Comparison of ENCODE assay signal across 8 mouse cellular contexts in the genomic region with DNA sequence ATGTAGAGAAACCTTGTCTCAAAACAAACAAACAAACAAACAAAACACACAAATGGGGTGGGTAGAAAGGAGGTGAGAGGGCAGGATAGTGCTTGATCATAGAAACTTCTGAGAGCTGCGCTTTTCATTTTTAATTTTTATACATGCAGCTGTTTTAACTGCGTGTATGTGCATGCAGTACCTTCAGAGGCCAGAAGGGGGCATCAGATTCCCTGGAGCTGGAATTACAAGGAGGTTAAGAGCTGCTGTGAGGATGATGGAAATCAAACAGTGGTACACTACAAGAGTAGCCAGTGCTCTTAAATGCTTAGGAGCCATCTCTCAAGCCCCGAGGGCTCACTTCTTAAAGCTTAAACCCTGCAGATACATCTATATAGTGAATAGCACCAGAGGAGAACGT.
A peak's percentile ranks its signal among the peaks of the same experiment; 100 is the strongest.
DNase-seq lines count a peak whose midpoint lies in the region; ATAC-seq lines count a peak whose summit lies in the region.

No protein-coding gene starts in this region.

- ATAC-seq in neural tube, embryonic 15.5 days (ENCODE audit: low FRiP score): no peak
- ATAC-seq in midbrain, embryonic 14.5 days (ENCODE audit: low FRiP score, low TSS enrichment): no peak
- no peak for ATAC-seq in frontal cortex, adult (ENCODE audit: low TSS enrichment)

- WGBS in neural tube, embryonic 15.5 days: 75% methylated on average over 4 of the region's 4 CpGs
- 88% methylated on average over 4 of the region's 4 CpGs for WGBS in midbrain, embryonic 14.5 days

- no peak overlapping the region for H3K9ac ChIP-seq in neural tube, embryonic 15.5 days (replicated peaks)
- H3K9ac ChIP-seq in midbrain, embryonic 14.5 days (replicated peaks; ENCODE audit: low read length): no peak overlapping the region

- DNase-seq in embryo, embryonic 10.5 days (ENCODE audit: low spot score): peak; percentile 39
- no peak for DNase-seq in embryo, embryonic 10 days (ENCODE audit: low spot score)
- peak; percentile 51 for DNase-seq in neural tube, embryonic 10.5 days (ENCODE audit: extremely low spot score, low spot score)
- DNase-seq in kidney, postnatal 10 days: peak; percentile 65
- peak; percentile 54 for DNase-seq in thymus, postnatal 25 days
- DNase-seq in midbrain, embryonic 14.5 days: no peak

- H3K36me3 ChIP-seq in neural tube, embryonic 15.5 days: 0 out of 2 replicates have a peak, but pooled peaks cover 3% of the 10 kb centered on the region
- peaks cover 6% of the 10 kb centered on the region for H3K36me3 ChIP-seq in midbrain, embryonic 14.5 days (ENCODE audit: control insufficient read depth, insufficient read depth, low read length)

- no peak overlapping the region for H3K4me3 ChIP-seq in neural tube, embryonic 15.5 days (replicated peaks)
- no peak overlapping the region for H3K4me3 ChIP-seq in midbrain, embryonic 14.5 days (replicated peaks; ENCODE audit: low read depth, low read length)

- H3K27ac ChIP-seq in neural tube, embryonic 15.5 days (replicated peaks): no peak overlapping the region
- H3K27ac ChIP-seq in midbrain, embryonic 14.5 days (replicated peaks; ENCODE audit: low read depth, low read length): no peak overlapping the region

- H3K27me3 ChIP-seq in neural tube, embryonic 15.5 days (replicated peaks): no peaks in the 10 kb centered on the region
- 0 out of 2 replicates have a peak, but pooled peaks cover 6% of the 10 kb centered on the region for H3K27me3 ChIP-seq in midbrain, embryonic 14.5 days (ENCODE audit: control insufficient read depth, insufficient read depth, low read length)

- H3K4me2 ChIP-seq in neural tube, embryonic 15.5 days: no peak overlapping the region
- no peak overlapping the region for H3K4me2 ChIP-seq in midbrain, embryonic 14.5 days (ENCODE audit: low read length)

- no peaks in the 10 kb centered on the region for H3K9me3 ChIP-seq in neural tube, embryonic 15.5 days (replicated peaks)
- H3K9me3 ChIP-seq in midbrain, embryonic 14.5 days (ENCODE audit: control insufficient read depth, low read length): no peaks in the 10 kb centered on the region

- H3K4me1 ChIP-seq in neural tube, embryonic 15.5 days: peaks cover 27% of the 10 kb centered on the region
- H3K4me1 ChIP-seq in midbrain, embryonic 14.5 days (ENCODE audit: control insufficient read depth, insufficient read depth, low read length): peaks cover 18% of the 10 kb centered on the region

Comparison
In these comparisons a context has a peak if more than half of its experiments do, and no peak if none do; other contexts are left out.
1. DNase-seq: peak in embryo, embryonic 10.5 days (single experiment), neural tube, embryonic 10.5 days (single experiment), kidney, postnatal 10 days (single experiment) and thymus, postnatal 25 days (single experiment); none in embryo, embryonic 10 days (single experiment) and midbrain, embryonic 14.5 days (single experiment).